Mouse (Mus musculus) embryo, embryonic 11.5 days (tissue): Measurements from ENCODE around the gene Plek.

Experiments used
- DNase-seq: peaks from one replicate; pipeline ENCODE4 v3.0.0-alpha.2; 2012; ENCODE audit warnings: low read depth, low spot score

Gene Plek

GRCm38 (mm10) chr11:16950226-16950975 is 101.8 kb downstream of the Plek start:
- no peak for DNase-seq

- DNase-seq = no peak
Measured at GRCm38 (mm10) chr11:16948756-16949155, 103.4 kb downstream of the Plek start.

GRCm38 (mm10) chr11:16943016-16943415 is 109.2 kb downstream of the Plek start:
- DNase-seq = no peak

GRCm38 (mm10) chr11:16941973-16942452 is 110.2 kb downstream of the Plek start:
- DNase-seq = no peak

GRCm38 (mm10) chr11:16941103-16941793 is 110.9 kb downstream of the Plek start:
- no peak for DNase-seq

- DNase-seq = no peak
Measured at GRCm38 (mm10) chr11:16935577-16936236, 116.5 kb downstream of the Plek start.

GRCm38 (mm10) chr11:16932159-16932558 is 120.0 kb downstream of the Plek start:
- DNase-seq = no peak
